Mouse (Mus musculus) thymus, postnatal 36 days (tissue): ENCODE results near the gene Pax8.

Experiments
- DNase-seq, 2 experiments: peaks; one replicate each; pipeline ENCODE4 v3.0.0; 2022; ENCODE audit warnings: mixed read lengths in 2 of 2

The Pax8 gene

DNA sequence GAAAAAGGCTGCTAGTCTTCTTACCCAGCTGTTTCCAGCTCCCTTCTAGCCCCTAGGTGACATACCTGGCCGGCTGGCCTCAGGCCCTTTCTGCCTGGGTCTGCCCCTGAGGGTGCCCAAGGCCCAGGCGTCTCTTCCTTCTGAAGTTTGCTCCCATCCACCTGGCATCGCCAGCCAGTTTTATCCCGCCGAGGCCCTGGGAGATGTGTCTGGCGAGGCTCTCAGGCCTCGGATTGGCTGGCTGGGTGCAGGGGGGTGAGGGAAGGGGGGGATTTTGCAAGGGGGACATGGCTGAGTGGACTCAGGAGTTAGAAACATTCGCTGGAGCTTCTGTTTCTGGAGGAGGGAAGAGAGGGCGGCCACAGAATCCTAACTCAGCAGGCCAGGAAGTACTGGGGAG is at the start of gene Pax8:
Gene Pax8, minus strand, starts transcription at position 180 of the 400 bp plus-strand sequence.
- DNase-seq: no peak

DNA sequence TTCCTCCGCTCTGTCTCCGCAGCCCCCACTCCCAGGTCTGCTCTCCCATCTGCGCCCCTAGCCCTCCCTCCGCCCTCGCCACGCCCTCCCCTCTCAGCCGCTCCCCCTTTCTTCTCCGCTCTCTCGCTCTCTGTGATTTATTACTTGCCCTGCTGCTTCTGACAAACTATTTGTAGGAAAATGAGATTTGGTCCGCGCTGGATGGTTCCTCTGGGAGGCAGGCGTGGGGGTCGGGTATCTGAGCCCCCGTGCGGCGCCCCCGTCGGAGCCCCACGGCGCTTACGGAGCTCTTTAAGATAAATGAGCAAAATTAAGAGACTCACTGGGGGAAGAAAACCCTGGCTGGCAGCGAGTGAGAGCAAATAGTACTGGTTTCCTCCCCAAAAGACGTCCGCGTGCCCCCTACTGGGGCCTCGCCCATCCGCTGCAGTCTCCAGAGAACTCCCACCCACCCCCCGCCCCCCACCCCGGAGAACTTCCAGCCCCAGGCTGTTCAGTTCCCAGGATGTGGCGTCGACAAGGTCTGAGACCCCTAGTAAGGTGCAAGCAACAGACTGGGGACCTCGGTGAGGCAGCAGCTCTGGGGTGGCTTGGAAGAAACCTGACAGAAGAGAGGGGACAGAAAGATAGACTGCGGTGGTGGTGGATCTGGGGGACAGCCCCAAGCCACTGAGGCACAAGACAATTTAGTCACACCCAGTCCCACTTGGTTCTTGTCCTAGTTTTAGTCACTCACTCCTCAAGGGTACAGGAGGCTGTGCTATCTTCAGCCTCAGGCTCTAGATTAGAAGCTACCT is 46.2 kb upstream of the Pax8 start:
- DNase-seq: peak in 1 of 2 experiments; percentile 4

DNA sequence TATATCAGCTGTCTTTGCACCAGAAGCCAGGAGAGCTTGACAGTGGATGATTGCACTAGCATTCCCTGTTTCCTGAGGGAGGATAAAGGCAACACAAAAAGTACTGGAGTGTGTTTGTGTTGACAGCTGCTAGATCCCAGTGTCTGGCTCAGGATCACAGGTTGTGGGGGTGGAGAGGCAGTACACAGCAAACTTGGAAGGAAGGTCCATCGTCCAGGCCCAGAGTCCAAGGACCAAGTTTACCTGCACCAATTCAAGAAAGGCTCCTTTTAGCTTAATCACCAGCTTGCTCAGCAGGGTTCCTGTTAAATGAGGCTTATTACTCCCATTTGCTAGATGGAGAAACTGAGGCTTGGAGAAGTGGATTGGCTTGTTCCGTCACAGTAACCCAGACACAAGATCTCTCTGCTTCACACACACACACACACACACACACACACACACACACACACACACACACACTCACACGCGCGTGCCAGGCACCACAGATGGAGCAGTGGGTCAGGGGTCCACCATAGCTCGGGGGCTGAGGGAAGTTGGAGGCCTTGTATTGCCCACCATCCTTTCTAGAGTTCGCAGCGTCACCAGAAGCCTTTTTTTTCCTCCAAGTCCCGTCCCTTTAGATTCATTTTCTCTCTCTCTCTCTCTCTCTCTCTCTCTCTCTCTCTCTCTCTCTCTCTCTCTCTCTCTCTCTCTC is 45.3 kb upstream of the Pax8 start:
- no peak for DNase-seq

DNA sequence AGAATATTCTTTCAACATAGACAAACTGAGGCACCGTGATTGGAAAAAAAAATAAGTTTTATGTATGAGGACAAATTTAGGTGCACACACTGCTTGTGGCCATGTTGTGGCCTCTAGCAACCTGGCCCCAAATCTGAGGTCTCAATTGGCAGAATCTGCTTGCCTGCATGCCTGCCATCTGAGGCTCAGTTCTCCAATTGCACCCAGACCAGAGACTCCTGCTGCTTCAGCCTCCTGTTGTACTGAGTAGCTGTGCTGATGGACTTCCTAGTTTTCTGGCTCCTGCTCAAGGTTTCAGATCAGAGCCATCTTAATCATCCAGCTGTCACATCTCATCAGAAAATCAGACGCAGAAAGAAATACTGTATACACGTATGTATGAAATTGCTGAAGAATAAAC is 41.5 kb upstream of the Pax8 start:
- no peak for DNase-seq

DNA sequence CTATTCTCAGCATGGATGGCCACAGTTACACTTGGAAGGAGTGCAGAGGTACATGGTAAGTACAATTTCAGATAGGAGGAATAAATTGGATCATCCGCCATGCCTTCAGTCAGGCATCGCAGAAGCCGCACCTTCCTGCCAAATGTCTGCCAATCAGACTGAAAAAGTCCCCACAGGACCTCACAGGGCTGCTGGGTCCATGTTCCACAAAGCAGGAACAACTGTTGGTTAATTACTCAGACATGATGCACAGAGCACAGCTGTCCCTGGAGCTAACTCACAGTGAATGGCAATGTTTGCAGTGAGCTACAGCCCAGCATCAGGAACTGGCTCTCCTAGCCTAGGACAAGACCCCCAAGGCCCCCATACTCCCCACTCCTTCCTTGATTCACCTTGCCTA is 32.0 kb upstream of the Pax8 start:
- DNase-seq: no peak

DNA sequence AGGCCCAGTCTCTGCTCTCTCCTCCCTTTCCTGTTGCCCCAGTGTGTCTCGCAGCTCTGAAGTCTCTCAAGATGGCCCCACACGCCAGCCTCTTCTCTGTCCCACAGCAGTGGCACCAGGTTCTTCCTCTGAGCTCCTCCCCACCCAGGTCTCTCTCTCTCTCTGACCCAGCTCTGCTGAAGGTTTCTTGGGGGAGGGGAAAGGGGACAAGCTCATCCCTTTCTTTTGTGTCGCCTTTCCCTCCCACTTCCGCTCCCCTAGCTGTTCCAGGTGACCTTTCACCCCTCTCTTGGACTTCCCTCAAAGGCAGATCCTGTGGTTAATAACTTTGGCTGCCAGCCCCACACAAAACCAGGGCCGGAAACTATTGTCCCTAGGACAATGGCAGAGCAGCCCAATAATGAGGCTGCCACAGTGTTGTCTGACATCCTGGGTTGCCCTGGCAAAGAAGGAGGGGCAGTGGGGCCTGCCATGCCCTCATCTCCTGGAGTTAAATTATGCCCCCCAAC is 27.6 kb upstream of the Pax8 start:
- no peak for DNase-seq

DNA sequence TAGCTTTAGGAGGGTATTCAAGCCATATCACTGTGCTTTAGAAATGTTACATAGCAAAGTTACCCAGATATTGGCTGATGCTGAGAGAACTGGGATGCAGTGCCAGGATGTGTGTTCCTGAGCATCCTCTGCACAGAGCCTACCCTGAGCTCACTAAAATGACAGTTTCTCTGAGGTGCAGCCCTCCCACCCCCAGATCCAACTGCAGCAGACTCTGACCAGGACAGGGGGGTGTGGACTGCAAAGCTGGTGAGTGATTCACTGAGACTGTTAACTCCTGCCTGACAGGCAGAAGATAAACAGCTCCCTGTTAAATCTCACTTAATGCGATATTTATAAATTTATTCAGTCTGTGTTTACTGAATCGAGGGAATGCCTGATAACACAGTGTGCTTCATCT is 25.5 kb upstream of the Pax8 start:
- no peak for DNase-seq

DNA sequence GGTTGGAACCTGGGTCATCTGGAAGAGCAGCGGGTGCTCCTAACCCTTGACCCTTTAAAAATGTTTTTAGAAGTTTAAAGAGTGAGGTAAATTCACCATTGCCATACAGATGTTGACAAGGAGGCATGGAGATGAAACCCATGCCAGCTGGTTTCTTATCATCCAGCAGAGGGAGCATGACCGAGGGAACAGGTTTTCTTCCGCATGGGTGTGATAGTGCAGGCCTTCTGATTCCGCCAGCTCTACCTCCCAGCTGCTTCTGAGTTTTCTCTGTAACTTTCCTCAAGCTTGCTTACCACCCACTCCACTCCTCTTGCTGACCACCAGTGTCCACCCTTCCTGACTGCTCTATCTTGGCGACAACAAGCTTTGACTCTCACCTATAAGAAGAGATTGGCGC is 15.2 kb upstream of the Pax8 start:
- no peak for DNase-seq

DNA sequence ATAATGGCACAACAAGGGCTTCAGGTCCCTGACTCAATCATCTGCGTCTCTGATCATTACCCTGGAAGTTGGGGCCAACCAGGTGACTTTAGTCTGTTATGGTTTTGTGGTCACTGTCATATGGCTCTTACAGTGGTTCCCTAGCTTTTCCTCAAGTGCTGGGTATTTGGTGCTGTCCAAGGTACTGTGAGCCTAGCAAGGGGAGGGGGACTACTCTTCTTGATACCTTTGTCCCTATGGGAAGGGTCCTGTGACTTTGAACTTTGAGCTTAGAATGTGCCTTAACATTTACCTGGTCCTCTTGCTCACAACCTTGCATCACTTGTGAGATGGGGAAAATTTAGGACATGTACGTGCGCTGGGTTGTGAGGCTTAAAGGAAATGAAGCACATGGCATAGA is 13.3 kb upstream of the Pax8 start:
- DNase-seq: no peak

DNA sequence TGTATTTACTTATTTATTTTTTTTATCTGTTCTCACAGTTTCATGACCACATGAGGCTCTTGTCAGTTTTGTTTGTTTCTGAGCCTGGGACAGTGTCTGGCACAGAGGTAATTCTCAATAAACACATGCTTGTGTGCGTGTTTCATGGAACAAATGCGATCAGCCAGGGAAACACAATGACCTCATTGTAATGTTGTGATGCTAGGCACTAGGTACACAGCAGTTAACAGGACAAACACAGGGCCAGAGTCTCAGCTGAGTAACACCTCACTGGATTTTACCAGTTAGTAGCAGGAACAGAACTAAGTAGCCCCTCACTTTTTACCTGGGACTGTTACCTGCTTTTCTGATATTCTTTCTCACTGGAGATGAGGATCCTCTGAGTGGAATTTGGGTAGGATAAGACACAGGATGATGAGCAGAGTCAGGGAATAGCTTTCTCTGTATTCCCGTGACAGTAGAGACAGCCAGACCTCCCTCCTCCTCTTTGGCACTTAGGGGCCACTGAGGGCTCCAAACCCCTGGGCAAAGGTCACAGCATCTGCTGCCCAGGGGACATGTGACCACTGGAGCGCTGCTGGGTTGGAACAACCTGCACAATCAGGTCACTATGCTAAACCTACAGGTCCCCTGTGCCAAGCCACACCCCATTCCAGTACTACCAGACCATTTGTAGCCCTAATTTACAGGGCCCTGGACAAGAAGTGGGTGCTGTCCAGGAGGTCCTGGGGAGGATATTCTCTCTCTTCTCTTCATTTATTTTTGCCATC is 11.8 kb upstream of the Pax8 start:
- DNase-seq: no peak

DNA sequence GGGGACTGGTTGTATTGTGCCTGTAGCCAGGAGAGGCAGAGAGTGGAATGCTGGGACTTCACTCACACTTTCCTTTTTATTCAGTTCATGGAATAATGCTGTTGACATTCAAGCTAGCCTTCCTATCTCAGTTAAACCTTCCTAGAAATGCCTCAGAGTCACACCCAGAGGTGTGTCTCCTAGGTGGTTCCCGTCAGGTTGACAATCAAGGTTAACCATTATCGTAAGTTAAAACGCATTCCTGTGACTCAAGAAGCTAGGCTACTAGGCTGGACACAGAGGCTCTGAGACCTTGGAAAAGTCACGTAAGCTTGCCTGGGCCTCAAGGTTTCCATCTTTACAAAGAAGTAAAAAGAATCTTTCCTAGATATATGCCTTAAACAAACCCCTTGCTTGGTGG is 10.0 kb upstream of the Pax8 start:
- DNase-seq: no peak

DNA sequence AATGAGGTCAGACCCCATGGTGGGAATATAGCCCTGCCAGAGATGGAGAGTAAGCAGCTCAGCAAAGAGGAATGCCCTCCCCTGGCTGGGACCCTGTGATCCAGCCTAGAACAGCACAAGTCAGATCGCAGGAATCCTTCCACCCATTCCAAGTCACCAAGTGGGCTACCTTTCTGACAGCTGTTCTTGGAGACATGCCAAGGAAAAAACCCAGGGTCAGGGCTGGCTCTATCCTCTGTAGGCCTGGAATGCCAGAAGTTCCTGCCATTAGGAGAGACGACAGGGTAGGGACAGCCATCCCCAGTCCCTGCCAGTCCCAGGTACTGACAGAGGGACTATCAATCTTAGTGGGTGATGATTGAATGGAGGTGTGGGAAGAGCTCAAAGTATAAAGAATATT is 4.5 kb upstream of the Pax8 start:
- no peak for DNase-seq

DNA sequence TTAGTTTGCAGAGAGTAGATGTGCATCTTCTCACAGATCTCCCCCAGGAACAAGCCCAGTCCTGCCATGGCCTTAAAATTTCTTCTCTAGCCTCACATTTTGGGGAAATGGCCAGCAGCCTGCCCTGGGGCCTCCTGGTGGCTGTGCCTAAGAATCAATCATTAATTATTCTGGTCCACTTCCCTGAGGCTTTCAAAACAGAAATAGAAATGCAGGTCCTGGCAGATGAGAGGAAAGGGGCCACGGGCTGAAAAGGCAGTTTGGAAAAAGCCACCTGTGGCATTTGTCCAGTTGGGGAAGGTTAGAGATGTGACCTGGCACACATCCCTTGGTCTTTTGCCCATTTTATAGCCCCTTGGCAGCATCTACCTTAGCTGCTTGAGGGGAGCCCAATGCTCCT is 3.8 kb upstream of the Pax8 start:
- no peak for DNase-seq

DNA sequence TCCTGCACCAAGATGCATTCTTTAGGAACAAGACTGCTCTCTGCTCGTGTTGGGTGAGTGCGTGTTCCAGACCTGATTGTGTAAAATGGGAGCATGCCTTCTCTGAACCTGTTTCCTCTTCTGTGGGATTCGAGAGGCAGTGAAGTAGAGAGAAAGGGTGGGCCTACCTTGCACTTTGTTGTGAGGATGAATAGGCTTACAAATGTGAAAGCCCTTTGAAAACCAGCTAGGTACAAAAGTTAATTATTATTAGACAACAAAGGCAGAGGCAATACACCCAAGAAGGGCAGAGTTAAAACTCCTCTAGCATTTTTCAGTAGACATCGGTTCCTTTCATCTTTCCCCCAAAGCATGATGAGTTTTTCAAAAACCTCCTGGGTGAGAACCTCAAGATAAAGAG is 3.2 kb upstream of the Pax8 start:
- no peak for DNase-seq

DNA sequence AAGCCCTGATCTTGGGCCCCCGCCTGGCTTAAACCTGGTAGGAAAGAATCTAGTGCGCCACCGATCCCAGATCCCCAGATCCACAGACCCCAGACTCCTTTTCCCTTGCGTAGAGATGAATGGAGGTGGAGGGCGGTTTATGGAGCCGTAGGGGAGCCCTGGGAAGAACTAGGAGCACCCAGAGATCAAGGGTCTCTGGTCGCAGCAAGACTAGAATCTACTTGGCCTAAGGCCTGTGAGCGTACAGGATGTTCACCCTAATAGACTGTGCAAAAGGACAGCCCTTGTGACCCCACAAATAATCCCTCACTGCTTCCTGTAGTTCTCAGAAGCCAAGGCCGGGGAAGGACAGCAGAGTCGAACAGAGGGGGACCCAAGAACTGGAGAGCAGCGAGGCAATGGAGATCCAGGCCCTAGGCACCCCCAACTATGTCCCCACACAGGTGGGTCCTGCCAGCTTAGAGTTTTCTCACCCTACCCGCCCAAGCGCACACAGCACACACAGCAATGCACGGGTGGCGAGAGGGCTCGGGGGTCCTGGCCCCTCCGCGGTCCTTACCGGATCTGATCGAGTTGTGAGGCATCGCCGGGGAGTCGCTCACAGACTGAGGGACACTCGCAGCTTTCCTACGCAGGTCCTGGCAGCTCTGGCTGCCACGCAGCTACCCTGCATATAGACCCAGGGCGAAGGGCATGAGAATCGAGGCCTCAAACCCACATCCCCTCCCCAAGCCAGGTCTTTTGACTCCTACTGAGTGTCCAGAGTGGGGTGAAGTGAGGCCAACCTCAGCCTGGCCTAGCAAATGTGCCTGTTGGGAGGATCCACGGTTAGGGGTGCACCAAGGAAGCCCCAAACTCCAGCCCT is 653 bp downstream of the Pax8 start:
- no peak for DNase-seq

DNA sequence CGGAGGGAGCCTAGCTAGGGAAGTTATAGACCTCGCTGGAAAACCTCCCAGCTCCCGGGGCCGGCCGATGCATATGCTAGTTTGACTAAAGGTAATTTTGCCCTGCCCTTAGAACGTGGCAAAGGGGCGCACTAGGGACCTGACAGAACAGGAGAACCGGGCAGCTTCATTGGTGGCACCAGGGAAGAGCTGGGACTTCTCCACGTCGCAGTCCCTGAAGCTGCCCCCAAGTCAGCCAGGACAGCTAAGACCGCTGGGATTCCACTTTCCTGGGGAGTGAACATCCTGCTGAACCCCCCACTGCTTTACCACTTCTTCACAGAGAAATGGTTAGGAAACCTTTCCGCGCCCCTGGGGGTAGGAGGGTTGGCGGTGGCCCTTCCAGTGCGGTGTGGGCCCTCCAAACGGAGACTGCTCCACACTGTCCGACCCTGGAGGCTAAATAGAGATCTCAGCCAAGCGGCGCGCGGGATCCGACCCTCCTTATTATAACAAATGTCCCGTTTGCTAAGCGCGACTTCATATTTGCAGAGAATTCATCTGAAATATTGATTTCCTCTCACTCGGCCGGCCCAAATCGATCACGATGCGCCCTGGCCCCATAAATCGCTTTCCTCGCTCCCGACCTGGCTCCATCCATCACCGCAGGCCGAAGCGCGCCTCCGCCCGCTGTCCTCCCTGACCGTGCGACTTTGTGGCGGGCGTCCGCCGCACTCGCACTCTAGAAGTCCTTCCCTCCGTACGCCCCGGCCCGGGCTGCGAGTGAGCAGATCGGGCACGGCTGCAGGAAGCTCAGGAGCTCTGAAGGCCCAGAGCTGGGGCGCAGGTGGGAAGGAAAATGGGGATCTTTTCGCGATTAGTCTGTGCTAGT is 1.5 kb downstream of the Pax8 start:
- DNase-seq: no peak

DNA sequence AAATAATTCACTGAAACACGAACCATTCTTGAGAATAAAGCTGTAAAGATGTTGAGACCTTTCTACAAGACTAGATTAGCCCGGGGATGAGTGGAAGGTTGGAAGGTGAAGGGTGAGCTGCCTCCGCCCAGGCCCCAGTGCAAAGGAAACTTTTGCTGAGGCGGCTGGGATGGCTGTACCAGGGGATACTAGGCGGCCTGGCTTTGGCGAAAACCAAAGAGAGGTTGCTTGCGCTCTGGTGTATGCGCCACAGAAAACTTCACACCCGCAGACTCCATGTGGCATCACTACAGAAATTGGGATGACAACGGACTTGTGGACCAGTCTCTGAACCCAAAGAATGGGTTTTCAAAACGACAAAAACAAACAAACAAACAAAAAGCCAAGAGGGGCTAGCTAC is 2.7 kb downstream of the Pax8 start:
- DNase-seq: no peak

DNA sequence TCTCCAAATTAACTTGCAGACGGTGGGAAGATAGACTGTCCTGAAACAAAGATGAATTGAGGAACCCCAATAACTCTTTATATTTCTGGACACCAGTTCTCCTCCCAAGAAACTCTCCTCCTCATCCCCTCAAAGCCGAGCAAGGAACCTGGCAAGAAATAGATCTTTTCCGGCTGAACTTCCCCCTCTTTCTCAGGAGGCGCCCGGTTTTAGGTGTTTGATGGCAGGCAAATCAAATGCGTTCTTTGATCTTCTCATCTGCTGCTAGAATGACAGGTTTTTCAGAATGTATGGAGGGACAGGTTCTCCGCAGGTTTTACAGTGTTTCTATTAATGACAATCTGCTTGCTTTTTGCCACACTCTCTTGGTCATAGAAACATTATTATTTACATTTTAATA is 3.3 kb downstream of the Pax8 start:
- DNase-seq: no peak

DNA sequence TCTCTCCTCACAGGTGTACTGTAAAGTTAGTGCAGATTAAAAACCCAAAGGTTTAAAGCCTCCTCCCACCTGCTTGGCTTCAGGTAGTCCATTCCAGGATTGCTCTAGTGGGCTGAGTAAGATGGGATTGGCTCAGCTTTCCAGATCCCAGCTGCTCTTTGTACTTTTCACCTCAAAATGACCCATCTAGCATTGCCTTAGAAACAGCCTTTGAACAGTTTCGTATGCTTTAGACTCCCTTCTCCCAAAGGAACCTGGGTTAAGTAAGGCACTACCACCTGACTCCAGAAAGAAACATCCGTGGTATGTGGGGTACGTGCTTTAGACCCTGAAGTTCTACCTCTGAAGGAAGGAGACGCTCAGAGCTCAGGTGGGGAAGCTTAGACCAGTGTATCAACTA is 6.3 kb downstream of the Pax8 start:
- no peak for DNase-seq

DNA sequence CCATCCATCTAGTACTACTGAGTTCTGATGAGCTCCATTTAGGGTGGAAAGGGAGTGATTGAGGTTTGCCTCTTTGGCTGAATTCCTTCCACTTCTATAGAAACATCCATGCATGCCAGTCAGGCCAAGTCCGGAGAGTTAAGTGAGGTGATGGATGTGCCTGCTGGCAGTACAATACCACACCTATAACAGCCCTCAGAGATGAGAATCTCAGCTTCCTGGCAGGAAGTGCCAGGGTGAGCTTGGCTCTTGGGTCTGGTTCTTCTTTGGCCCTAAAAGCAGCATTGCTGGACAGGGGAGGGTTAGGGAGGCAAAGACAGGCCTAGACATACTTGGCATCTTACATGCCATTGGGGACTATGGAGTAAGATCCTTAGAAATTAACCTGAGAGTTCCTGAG is 7.0 kb downstream of the Pax8 start:
- no peak for DNase-seq

DNA sequence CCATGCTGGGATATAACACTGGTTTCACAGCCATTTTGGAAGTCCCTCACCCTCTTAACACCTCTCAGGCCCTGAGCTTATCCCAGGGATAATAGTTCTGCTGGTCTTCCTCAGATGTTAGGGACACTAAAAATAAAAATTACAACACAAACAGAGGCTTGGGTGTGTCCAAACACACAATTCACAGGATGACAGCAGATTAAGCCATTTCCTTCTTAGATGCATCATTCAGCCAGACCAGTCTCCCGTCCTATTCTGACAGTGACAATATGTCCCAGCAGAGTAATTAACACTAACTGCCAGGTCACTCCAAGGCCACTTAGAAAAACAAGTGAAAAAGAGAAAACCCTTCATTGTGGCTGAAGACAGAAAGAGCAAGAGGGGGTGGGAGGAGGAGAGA is 8.2 kb downstream of the Pax8 start:
- no peak for DNase-seq

DNA sequence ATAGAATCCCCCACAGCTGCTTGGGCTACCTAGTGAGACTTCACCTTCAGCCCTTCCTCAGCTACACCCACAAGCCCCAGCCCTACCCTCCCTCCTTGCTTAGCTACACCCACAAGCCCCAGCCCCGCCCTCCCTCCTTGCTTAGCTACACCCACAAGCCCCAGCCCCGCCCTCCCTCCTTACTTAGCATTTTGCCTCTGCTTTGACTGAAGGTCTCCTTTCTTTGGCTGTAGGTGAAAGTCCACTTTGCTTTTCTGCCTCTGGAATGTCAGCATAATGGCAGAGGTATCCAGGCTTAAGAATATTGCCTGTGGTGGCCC is 14.6 kb downstream of the Pax8 start:
- DNase-seq: no peak
